16 mouse cellular contexts compared by ENCODE assay signal in the genomic region with DNA sequence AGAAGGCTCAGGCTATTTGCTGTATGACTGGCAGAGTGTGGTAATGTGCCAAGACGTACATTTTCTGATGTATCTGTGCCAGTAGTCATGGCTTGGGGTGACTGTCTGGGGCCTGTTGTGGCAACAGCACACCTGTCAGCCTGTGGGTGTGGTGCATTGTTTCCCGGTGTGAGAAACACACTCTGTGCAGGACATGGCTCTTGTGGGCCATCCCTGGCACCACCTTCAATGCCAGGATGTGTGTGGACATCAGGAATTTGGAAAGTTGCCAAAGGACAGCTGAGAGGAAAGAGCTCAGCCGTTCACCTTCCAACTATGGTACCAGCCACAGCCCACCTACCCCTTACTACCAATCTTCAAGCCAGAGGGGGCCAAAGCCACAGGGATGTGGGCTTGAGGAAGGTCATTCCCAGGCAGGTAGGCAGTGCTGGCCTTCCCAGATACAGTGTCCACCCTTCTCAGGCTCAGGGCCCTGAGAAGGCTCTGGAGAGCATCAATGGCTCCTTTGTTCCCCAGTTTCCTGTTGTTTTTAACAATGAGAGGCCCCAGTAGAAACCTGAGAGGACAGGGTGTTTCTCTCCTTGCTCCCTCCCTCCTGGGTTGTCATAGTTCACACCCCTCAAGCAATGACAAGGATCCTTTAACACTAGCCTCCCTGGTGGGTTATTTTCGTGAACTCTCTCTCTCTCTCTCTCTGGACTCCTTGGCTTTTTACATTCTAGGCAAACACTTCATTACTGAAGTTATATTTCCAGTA. TPM values are rescaled to one million over a fixed set of nuclear protein-coding genes. Genes with fewer than 3 reads are reported as not detected.
DNase-seq lines count a peak whose midpoint lies in the region; ATAC-seq and TF ChIP-seq lines count a peak whose summit lies in the region.
"Had no signal": no experiment of that assay in that cellular context is flagged by ENCODE, and none has a peak within 500 bp of the region (broad histone marks: within the 10 kb centered on the region; RNA-seq: fewer than 3 reads in every experiment).

No protein-coding gene starts in this region.

- no peaks in the 10 kb centered on the region for H3K79me2 ChIP-seq in myocyte (ENCODE audit: control insufficient read depth, insufficient read depth)

- no peak overlapping the region for H3ac ChIP-seq in myocyte (ENCODE audit: control insufficient read depth, insufficient read length)

- H3K4me2 ChIP-seq in kidney, embryonic 14.5 days (replicated peaks; ENCODE audit: low read depth, low read length) = no peak overlapping the region
- no peak overlapping the region for H3K4me2 ChIP-seq in embryonic facial prominence, embryonic 12.5 days (replicated peaks)
- peak overlapping the region; percentile 3 for H3K4me2 ChIP-seq in myocyte (ENCODE audit: low read depth)
- H3K4me2 ChIP-seq: midbrain, embryonic 15.5 days had no signal

- no peaks in the 10 kb centered on the region for H3K36me3 ChIP-seq in kidney, embryonic 14.5 days (ENCODE audit: control insufficient read depth, insufficient read depth, low read length)
- no peaks in the 10 kb centered on the region for H3K36me3 ChIP-seq in embryonic facial prominence, embryonic 12.5 days
- H3K36me3 ChIP-seq in myocyte (ENCODE audit: control insufficient read depth, insufficient read depth) = no peaks in the 10 kb centered on the region
- H3K36me3 ChIP-seq: midbrain, embryonic 15.5 days had no signal

- no peak for ATAC-seq in kidney, embryonic 14.5 days (ENCODE audit: low FRiP score, low TSS enrichment)
- no peak for ATAC-seq in embryonic facial prominence, embryonic 12.5 days (ENCODE audit: insufficient number of reproducible peaks, insufficient read depth, low FRiP score, low TSS enrichment)
- ATAC-seq: midbrain, embryonic 15.5 days had no signal

- WGBS in kidney, embryonic 14.5 days = 49% methylated on average over 4 of the region's 4 CpGs
- 45% methylated on average over 4 of the region's 4 CpGs for WGBS in embryonic facial prominence, embryonic 12.5 days

- no peaks in the 10 kb centered on the region for H3K27me3 ChIP-seq in kidney, embryonic 14.5 days (ENCODE audit: control insufficient read depth, insufficient read depth, low read length)
- H3K27me3 ChIP-seq in embryonic facial prominence, embryonic 12.5 days = peaks cover 12% of the 10 kb centered on the region
- no peaks in the 10 kb centered on the region for H3K27me3 ChIP-seq in myocyte (ENCODE audit: control insufficient read depth, insufficient read depth, insufficient read length)

- H3K27ac ChIP-seq in kidney, embryonic 14.5 days (ENCODE audit: low read depth, low read length) = peak overlapping the region; percentile 67; the same call in 1 of the 2 replicates
- 0 out of 2 replicates have a peak overlapping the region, but pooled peaks have one; percentile 41 for H3K27ac ChIP-seq in embryonic facial prominence, embryonic 12.5 days
- H3K27ac ChIP-seq: midbrain, embryonic 15.5 days had no signal

- H3K4me3 ChIP-seq in kidney, embryonic 14.5 days (ENCODE audit: low read length) = no peak overlapping the region
- H3K4me3 ChIP-seq in embryonic facial prominence, embryonic 12.5 days = no peak overlapping the region
- no peak overlapping the region for H3K4me3 ChIP-seq in myocyte
- H3K4me3 ChIP-seq: erythroblast, embryonic 14.5 days; midbrain, embryonic 15.5 days had no signal

- DNase-seq in embryo, embryonic 10.5 days (ENCODE audit: low spot score) = peak; percentile 44
- DNase-seq in embryo, embryonic 10 days (ENCODE audit: low spot score) = no peak
- no peak for DNase-seq in kidney, postnatal 25 days
- DNase-seq in gastrocnemius, adult 8-10 months (ENCODE audit: low spot score in 2 of 2) = no peak
- DNase-seq in right cerebral cortex, postnatal 10 days (ENCODE audit: low spot score in 2 of 2) = no peak
- DNase-seq: adrenal gland, adult 8-10 months; gastrocnemius, postnatal 10 days; kidney, postnatal 10 days; liver, postnatal 0 days; spleen, adult 18-20 months had no signal

- TF ChIP-seq POLR2A in myocyte (IDR thresholded peaks at IDR 0.05; ENCODE audit: insufficient read length, low read depth) = no peak

- no peak overlapping the region for H3K9ac ChIP-seq in kidney, embryonic 14.5 days (ENCODE audit: low read depth, low read length)
- H3K9ac ChIP-seq in embryonic facial prominence, embryonic 12.5 days = no peak overlapping the region
- H3K9ac ChIP-seq: liver, postnatal 0 days; midbrain, embryonic 15.5 days had no signal

- peaks cover 14% of the 10 kb centered on the region for H3K4me1 ChIP-seq in kidney, embryonic 14.5 days (ENCODE audit: control insufficient read depth, insufficient read depth, low read length)
- peaks cover 14% of the 10 kb centered on the region for H3K4me1 ChIP-seq in embryonic facial prominence, embryonic 12.5 days

- H3K9me3 ChIP-seq in kidney, embryonic 14.5 days (ENCODE audit: control insufficient read depth, low read length) = no peaks in the 10 kb centered on the region
- H3K9me3 ChIP-seq in embryonic facial prominence, embryonic 12.5 days = no peaks in the 10 kb centered on the region
- H3K9me3 ChIP-seq: midbrain, embryonic 15.5 days had no signal

TF ChIP-seq in myocyte, 11 proteins besides CTCF, POLR2A, EP300 and RAD21:
- TF ChIP-seq TCF3 (IDR thresholded peaks at IDR 0.05; ENCODE audit: insufficient read length, low read depth) = peak; percentile 53
- TF ChIP-seq MYOD1 (IDR thresholded peaks at IDR 0.05; ENCODE audit: control insufficient read depth in 1 of 3, insufficient read length in 2 of 3, low read depth in 2 of 3) = peak in 2 of 3 experiments; percentile 82 to 92
- peak in 2 of 3 experiments; percentile 68 to 92 for TF ChIP-seq MYOG (IDR thresholded peaks at IDR 0.05; ENCODE audit: control insufficient read depth in 1 of 3, insufficient read depth in 1 of 3, insufficient read length in 2 of 3, low read depth in 2 of 3)
- no peak for TF ChIP-seq REST (IDR thresholded peaks at IDR 0.05; ENCODE audit: insufficient read depth, insufficient read length)

RNA-seq across cellular contexts. Expression of gene Trnp1, which starts 8.7 kb away (rescaled TPM):
- polyA plus RNA-seq in kidney, embryonic 14.5 days (2014; fragmentation: Nextera tagmentation; extraction: Ambion mirVana) = 1.4 and 1.6 TPM in 2 replicates
- polyA plus RNA-seq in embryonic facial prominence, embryonic 12.5 days (2016; fragmentation: Nextera tagmentation; extraction: Ambion mirVana) = 4.2 and 4.6 TPM in 2 replicates
- 0.37 TPM for polyA plus RNA-seq in myocyte (2012; fragmentation: generic; extraction: Trizol)
- 1 to 10 TPM in 1 of 4 experiments, under 1 TPM in 3; 0.41 to 1.4 (median 0.81) TPM for total RNA-seq in gastrocnemius, adult 8-10 months (2022)
- polyA plus RNA-seq: erythroblast, embryonic 14.5 days; liver, postnatal 0 days had no signal

RNA-seq across cellular contexts. Expression of gene Tent5b, which starts 9.7 kb away (rescaled TPM):
- 0.35 and 0.94 TPM in 2 replicates for polyA plus RNA-seq in kidney, embryonic 14.5 days (2014; fragmentation: Nextera tagmentation; extraction: Ambion mirVana)
- polyA plus RNA-seq in embryonic facial prominence, embryonic 12.5 days (2016; fragmentation: Nextera tagmentation; extraction: Ambion mirVana) = 1.9 and 2.1 TPM in 2 replicates
- 3.3 TPM for polyA plus RNA-seq in myocyte (2012; fragmentation: generic; extraction: Trizol)
- under 1 TPM; 0.41 to 0.87 (median 0.69) TPM for total RNA-seq in gastrocnemius, adult 8-10 months (2022)
- polyA plus RNA-seq: erythroblast, embryonic 14.5 days had no signal

RNA-seq across cellular contexts. Expression of gene Kdf1, which starts 29.1 kb away (rescaled TPM):
- 15.3 and 21.4 TPM in 2 replicates for polyA plus RNA-seq in kidney, embryonic 14.5 days (2014; fragmentation: Nextera tagmentation; extraction: Ambion mirVana)
- polyA plus RNA-seq in embryonic facial prominence, embryonic 12.5 days (2016; fragmentation: Nextera tagmentation; extraction: Ambion mirVana) = 10.3 and 12.2 TPM in 2 replicates
- 0.01 TPM for polyA plus RNA-seq in myocyte (2012; fragmentation: generic; extraction: Trizol)
- total RNA-seq in gastrocnemius, adult 8-10 months (2022) = not detected
- total RNA-seq: gastrocnemius, postnatal 10 days; left cerebral cortex, postnatal 25 days had no signal
- polyA plus RNA-seq: erythroblast, embryonic 14.5 days had no signal

RNA-seq across cellular contexts. Expression of gene Nudc, which starts 56.1 kb away (rescaled TPM):
- 285 and 287 TPM in 2 replicates for polyA plus RNA-seq in kidney, embryonic 14.5 days (2014; fragmentation: Nextera tagmentation; extraction: Ambion mirVana)
- polyA plus RNA-seq in embryonic facial prominence, embryonic 12.5 days (2016; fragmentation: Nextera tagmentation; extraction: Ambion mirVana) = 348 and 369 TPM in 2 replicates
- 130 TPM for polyA plus RNA-seq in myocyte (2012; fragmentation: generic; extraction: Trizol)
- 10 to 100 TPM; 43.8 to 51.1 (median 47.0) TPM for total RNA-seq in gastrocnemius, adult 8-10 months (2022)

Comparison
In these comparisons a context has a peak if more than half of its experiments do, and no peak if none do; other contexts are left out.
1. RNA of gene Kdf1, which starts 29.1 kb away (polyA plus RNA-seq): 15.3 to 21.4 TPM in kidney, embryonic 14.5 days and 10.3 to 12.2 TPM in embryonic facial prominence, embryonic 12.5 days; 0.01 TPM in myocyte (single experiment); every median in the first group is over 10 times any median in the second.